Mouse (Mus musculus) embryonic fibroblast, embryonic 13.5 days (primary cell): ENCODE results near the gene Hoxa4.
A peak's percentile ranks its signal among the peaks of the same experiment; 100 is the strongest.

Source experiments
- CTCF ChIP-seq: IDR thresholded peaks from 2 replicates; pipeline ENCODE4 v1.5.1; 2011; ENCODE audit warnings: mild to moderate bottlenecking, control low read depth, low read length, moderate library complexity, borderline replicate concordance; ENCODE audit not compliant: insufficient read depth
- POLR2A ChIP-seq: IDR thresholded peaks from 2 replicates; pipeline ENCODE4 v1.6.1; 2011; ENCODE audit warnings: low read depth, mild to moderate bottlenecking, control low read depth, low read length, moderate library complexity

GRCm38 (mm10) chr6:52233546-52234427 is 42.2 kb upstream of the Hoxa4 start:
- TF ChIP-seq CTCF, result no peak
- TF ChIP-seq POLR2A, result 0 out of 2 replicates have a peak, but pooled peaks have one; percentile 11
